Mouse (Mus musculus) liver, embryonic 14.5 days (tissue): Measurements from ENCODE around the gene Ccdc121.

Experiments
- CTCF ChIP-seq: IDR thresholded peaks from 2 replicates; pipeline ENCODE4 v1.5.1; 2016; ENCODE audit warnings: antibody characterized with exemption, low read depth, control low read depth
- EP300 ChIP-seq: IDR thresholded peaks from 2 replicates; pipeline ENCODE4 v1.6.1; 2016; ENCODE audit warnings: antibody characterized with exemption, low read depth

- TF ChIP-seq CTCF (peak; percentile 78), EP300 (no peak)
Measured at GRCm38 (mm10) chr1:181465027-181465426, 46.2 kb downstream of the Ccdc121 start.
